Mouse (Mus musculus) embryo, embryonic 10.5 days (tissue): ENCODE measurements around the gene Ldb3.

ENCODE experiments used
- DNase-seq: peaks from one replicate; pipeline ENCODE4 v3.0.0-alpha.2; 2015; ENCODE audit warnings: low spot score

Gene Ldb3

DNA sequence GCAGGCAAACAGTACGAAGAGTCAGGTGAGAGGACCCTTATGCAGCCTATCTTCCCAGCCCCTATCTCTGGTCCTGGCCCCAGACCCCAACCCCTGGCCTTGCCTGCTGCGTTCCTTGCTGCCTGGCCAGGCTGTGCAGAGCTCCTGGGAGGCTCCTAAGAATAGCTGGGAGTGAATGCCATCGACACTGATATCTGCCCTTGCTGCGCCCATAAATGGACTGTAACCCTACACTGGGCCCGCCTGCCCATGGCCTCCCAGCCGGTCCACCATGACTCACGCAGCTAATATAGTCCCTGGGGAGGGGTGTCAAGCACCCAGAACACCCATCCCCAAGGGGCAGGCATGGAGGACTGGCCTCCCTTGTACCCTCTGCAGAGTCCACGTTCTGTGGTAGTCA is at the start of gene Ldb3:
Gene Ldb3, minus strand, starts transcription at position 185 of the 400 bp plus-strand sequence.
- no peak for DNase-seq

DNA sequence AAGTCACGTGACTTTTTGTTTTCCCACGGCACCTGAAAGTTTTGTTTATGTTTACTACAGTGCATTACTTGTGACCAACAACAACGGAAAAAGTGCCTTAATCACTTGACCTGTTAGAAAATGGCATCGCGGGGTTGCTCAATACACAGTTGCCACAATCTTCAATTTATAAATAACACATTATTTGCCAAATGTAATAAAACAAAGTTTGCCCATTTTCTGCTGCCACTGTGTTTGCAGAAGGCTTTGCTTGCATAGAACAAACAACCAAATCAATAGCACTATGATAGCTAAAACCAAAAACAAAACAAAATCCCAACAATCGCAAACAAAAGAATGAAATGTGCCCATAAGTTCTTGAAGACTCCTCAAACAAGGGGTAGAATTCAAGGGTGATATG is 47.2 kb upstream of the Ldb3 start:
- DNase-seq, result no peak

DNA sequence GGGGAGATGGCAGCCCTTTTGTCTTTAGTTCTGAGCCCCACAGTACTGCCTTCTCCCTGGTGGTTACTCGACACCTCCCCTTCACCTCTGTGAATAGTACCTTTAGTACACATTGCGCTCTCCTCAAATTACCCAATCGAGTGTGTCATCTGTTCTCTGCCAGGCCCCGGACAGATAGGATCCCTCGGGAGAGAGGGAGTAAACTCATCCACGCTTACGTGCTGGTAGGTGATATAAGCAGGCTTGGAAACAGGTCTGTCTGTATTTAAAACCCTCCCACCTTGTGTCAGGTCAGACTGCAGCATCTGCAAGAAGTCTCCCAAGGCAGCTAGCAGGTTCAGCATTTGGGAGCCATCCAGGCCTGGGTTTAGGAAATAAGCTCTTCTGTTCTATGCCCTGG is 46.7 kb upstream of the Ldb3 start:
- DNase-seq, result no peak

DNA sequence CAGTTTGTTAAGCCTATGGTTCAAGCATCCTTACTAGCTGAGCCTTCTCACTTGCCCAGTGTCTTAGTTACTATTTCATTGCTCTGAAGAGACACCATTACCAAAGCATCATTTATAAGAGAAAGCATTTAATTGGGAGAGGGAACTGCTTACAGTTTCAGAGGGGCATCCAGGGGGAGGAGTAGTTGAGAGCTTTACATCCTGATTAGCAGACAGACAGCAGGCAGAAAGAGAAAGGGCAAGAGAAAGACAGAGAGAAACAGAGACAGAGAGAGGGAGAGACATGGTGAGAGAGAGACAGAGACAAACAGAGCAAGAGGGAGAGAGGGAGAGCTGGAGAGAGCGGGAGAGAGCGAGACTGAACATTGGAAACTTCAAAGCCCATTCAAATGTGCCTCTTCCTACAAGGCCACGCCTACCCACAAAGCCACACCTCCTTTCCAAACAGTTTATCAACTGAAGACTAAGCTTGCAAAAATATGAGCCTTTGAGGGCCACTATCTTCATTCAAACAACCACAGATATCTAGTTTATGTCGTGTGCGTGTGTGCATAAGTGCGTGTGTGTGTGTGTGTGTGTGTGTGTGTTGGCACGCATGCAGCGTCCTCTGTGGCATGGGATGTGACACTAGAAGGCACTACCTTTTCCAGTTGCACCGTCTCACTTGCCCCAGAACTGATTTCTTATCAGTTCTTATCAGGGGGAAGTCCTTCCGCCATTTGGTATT is 44.4 kb upstream of the Ldb3 start:
- no peak for DNase-seq

DNA sequence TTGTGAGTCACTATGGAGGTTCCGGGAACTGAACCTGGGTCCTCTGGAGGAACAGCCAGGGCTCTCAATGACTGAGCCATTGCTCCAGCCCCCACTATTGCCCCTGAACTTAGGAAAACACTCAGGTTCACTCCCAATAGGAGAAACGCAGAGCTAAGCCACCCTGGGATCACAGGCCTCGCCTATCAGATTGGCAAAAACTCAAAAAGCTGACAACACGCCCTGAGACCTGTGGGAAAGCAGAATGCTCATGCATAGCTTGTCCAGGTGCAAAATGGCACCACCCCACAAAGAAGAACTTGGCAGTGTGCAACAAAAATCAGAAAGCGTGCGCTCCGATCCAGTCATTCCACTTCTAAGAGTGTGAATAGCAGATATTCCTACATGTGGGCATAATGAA is 38.3 kb upstream of the Ldb3 start:
- no peak for DNase-seq

DNA sequence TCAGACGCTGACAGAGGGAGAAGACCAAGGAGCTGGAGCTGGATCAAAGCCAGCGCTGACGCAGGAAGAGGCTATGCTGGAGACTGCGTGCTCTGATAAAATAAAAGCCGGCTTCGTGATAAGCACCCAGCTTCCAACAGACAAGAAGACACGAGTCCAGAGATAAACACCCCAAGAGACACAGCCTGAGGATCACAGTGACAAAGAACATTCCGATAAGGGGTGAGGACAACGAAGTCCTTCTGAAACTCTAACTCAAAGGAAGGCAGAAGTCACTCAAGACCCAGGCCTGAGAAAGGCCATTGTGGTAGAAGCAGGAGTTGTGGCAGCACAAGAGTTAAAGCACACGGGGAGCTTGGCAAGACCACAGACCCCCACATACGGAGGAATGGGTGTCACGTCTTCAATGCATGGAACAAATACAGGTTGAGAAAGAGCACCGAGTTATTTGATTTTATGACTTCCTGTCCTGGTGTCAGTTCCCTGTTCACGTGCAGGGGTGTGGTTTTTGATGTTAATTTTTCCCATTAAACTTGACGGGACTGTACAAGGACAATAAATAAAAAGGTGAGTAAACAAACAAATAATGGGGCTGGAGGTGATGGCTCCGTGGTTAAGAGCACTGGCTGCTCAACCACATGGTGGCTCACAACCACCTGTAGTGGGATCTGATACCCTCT is 35.2 kb upstream of the Ldb3 start:
- no peak for DNase-seq

DNA sequence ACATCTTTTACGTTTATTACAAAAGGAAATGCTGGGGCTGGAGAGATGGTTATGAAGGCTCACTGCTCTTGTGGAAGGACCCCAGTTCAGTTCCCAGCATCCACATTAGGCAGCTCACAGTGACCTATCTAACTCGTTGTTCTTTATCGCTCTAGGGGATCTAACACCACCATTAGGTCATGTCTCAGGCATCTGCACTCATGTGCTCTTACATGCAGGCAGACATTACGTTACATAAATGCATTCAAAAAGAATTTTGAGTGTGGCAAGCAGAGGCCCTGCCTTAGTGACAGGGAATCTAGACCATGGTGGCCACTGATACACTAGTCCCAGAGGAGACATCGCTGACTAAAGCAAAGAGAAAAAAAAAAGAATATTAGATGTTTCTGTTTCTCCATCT is 34.6 kb upstream of the Ldb3 start:
- DNase-seq, result no peak

DNA sequence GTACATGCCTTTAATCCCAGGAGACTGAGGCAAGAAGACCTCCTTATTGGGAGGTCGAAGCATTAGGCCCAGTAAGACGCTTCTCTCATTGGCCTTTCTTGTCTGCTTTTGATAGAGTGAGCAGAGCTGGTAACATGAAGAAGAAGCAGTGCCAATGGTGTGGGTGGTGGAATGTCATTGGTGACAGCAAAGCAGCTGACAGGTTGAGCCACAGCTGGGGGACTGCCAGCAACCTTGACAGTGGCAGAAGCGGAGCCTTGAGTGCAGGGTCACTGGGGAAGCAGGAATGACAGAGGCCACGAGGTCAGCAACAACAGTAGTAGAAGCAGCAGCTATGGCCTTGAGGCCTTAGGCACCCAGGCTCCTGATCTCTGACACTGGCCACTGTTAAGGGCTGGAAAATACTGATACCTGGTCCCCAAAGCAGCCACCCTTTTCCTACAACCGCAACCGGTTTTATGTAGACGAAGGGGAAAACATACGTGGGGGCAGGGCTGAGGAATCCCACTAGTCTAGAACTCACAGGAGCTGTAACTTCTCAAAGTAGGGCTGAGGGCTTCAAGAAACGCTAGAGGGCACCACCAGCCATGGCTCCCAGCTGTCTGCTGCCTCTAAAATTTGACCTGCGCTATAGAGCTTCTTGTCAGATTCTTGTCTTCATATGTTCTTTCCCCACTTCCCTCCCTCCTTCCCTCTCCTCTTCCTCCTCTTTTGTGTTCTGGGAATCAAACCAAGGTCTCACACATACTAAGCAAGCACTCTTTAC is 32.3 kb upstream of the Ldb3 start:
- DNase-seq, result peak; percentile 69

DNA sequence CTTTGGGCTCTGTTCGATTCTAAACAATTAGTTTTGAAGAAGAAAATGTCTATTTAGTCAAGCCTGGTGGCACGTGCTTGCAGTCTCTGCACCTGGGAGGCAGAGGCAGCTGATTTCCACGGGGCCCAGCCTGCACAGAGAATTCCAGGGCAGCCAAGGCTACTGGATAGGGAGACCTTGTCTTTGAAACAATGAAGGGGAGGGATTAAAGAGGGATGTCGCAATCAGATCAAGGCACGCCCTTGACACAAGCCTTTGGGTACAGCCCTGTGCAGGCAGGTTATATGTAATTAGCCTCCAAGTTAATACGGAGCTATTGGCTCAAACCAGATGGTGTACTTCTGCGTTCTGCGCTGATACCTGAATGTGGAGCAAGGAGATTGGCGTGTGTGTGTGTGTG is 30.3 kb upstream of the Ldb3 start:
- no peak for DNase-seq

DNA sequence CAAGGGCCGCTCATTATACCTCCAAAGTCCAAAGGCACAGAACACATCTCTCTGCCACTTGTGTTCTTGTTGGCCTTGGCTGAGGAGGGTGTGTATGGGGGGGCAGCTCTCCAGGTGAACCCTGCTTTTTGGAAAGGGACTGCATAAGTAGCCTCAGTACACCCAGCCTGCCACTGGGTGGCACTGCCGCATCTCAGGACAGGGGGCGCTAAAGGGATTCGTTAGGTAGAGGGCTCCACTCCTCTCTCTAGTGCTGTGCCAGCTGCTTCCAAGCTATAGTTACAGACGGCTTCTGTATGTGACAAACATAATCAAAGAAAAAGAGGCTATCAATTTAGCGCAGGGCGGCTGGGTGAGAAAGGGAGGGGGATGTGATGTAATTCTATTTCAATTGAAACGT is 28.3 kb upstream of the Ldb3 start:
- DNase-seq, result peak; percentile 94

DNA sequence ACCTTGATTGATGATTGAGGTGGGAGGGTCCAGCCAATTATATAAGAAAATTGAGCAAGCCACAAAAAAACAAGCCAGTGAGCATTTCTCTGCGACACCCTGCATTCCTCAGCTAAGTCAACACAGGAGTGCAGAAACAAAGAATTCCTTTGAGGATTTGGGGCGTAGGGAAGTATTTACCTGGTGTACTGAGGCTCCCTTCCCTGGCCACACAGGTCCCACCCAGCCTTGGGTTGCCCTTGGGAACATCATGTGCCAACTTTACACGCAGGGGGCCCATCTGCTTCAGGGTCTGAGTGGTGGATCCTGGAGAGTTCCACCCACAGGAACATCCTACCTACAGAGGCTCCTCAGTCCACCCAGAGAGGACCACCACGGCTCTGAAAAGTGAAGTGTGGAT is 27.1 kb upstream of the Ldb3 start:
- DNase-seq, result no peak

DNA sequence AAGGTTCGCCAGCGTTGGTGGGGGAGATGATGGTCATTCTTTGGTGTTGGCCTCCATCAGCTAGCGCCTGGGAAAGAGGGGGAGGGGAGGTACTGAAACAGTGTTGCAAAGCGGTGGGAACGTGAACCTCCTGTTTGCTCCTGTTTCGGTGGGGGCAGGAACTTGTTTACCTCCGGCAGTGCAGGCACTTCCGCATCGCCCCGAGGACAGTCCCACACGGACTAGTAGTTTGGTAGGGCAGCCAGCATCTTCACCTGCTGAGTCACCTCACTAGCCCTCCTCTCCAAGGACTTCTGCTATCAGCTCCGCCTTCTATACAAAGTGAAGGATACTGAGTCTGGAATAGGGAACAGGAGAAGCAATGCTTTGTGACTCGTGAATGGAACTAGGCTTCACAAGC is 26.6 kb upstream of the Ldb3 start:
- DNase-seq, result no peak

DNA sequence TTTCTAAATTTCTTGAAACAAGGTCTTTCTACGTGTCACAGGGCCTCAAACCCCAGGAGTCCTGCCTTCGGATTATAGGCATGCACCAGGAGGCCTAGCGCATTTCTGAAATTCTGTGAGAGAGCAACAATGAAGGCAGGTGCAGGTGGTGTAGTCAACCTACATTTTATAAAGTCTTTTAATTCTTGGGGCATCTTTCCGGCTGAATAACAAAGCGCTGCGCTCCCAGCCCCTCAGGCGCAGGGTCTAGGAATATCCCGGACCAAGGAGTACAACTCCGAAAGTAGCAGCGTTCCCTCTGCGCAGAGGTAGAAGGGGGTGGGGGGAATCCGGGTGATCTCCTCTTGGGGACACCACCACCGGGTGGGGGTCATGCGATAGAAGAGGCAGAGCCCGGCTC is 26.1 kb upstream of the Ldb3 start:
- DNase-seq, result no peak

DNA sequence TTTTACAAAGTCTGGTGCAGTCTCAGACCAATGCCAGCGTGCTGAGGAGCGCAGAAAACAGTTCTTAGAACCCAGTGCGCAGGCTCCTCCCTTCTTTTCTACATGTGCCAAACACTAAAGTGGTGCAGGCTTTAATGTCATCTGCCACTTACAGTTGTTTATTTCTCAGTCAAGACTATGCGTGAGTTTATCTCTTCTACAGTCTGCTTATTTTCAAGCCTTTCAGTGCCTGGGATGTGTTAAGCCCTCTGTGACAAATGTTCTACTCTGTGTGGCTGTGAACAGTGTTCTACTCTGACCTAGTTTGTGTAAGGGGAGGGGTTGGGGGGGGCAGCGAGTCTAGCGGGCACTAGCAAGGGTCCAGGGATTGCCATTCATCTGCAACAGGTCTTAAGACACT is 25.0 kb upstream of the Ldb3 start:
- no peak for DNase-seq

DNA sequence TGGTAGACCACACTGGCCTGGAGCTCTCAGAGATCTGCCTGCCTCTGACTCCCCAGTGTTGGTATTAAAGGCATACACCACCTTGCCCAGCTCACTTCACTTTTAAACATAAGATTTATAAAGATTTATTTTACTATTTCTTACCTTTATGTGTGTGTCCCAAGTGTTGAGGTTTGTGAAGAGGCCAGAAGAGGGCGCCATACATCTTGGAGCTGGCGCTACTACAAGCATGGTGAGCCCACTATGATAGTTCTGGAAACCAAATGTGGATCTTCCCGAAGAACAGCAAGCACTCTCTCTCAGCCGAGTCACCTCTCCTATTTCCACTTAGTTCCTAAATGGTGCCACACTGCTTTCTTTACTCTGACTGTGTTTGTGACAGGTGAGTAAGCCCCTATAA is 23.7 kb upstream of the Ldb3 start:
- peak; percentile 41 for DNase-seq

DNA sequence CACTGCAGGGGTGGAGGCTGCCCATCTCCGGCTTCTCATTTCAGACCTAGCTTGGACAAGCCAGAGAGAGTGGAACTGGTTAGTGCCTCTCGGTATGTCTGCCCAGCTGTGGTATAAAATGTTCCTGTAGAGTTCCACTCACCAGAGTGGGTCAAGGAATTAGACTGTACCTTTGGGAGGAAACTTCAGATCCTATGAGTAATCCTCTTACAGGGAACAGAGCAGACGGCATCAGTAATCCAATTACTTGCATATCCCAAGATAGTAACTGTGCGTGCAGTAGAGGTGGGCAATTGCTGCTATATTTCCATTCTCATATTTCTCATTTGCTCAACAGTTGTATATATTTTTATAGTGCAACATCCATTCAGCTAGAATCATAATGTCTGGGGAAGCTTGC is 23.1 kb upstream of the Ldb3 start:
- DNase-seq, result no peak

DNA sequence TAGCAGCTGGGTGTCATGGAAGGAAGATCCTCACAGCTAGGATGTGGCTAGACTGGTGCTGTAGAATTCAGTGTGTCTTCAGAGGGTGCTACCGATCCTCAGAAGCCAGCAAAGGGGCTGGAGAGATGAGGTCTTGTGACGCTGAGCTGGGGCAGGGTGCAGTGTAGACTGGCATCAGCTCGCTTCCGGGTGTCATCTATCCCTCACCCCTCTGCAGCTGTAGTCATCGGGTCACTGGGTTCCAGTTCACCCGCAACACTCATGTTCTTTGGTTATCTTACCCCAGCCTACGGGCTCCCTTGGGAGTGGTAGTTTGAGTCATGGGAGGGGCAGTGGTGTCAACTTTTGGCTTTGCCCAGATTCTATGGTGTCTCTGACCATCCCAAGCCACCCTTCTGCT is 13.4 kb upstream of the Ldb3 start:
- DNase-seq, result no peak

DNA sequence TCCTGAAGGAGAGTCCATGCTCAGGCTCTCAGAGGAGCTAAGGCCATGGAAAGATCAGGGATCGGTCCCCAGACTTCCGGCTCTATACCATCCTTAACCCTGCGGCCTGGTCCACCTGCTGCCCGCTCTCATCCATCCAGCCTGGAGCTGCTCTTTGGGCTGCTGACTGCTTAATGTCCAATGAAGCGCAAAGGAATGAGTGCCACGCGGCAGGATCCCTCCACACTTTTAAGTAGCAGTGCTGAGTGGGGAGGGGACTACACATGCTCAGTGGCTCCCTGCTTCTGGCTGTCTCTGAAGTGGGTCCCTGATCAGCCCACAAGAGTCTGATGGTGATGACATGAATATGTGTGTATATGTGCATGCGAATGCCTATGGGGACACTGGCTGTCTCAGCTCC is 11.5 kb upstream of the Ldb3 start, which contains the start of gene Opn4:
Gene Opn4, minus strand, starts transcription at position 202 of the 400 bp plus-strand sequence.
- DNase-seq, result no peak

DNA sequence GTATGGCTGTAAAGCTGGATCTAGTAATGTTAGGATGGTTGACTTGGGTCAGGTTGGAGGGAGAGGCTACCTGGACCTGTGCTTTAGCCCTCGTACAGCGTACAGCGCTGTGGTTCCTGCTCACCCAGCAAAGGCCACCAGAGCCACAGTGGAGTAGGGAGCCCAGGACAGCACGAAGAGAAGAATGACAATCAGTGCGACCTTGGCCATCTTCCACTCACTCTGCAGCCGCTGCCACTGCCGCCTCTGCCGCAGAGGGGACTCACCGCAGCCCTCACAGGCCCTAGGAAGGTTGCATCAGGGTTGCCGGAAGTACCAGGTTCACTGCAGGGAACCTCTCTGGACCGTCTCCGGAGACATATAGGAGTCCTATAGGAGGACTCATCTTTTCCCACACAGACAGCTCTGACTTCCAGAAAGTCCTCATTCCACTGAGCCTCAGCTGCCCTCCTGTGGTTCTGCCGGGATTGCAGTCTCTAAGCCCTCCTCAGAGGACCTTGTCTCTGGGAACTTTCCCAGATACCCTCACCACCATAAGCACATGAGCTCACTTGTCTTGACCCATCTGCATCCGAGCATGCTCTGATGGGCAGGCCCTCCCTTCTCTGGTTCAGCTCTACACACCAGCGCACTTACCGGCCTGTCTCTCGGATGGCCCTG is 7.2 kb upstream of the Ldb3 start:
- DNase-seq, result no peak

DNA sequence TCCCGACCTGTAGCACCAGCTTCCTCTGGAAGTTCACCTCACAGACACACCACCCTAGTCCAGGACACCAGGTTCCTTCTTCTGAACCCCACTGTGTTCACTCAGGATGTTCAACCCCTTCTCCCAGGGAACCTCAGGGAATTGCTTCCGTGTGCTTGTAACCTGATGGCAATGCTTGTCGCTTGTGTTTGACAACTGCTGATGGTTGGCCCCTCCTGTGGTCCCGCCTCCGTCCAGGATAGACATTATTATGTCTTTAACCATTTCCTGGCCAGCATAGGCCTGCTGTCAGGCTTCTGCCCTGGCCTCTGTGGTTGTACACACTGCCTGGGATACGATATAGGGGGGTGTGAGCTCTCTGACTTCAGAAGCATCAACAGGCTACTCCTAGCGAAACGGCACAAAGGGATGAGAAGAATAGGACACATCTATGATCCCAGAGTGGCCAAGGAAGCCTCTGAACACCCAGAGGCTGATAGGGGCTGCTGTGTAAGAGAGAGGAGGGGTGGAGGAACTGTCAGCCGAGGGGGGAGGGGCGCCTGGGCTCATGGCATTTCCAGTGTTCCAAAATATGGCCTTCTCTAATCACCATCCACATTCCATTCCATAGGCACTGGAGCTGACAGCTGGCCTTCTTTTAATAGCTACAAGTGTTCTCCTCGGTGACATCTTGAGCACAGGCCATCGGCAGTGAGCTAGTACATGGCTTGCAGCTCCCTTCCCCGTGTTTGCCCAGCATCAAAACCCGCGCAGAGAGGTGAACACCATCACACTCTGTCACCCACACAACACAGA is 3.5 kb upstream of the Ldb3 start:
- DNase-seq, result no peak

DNA sequence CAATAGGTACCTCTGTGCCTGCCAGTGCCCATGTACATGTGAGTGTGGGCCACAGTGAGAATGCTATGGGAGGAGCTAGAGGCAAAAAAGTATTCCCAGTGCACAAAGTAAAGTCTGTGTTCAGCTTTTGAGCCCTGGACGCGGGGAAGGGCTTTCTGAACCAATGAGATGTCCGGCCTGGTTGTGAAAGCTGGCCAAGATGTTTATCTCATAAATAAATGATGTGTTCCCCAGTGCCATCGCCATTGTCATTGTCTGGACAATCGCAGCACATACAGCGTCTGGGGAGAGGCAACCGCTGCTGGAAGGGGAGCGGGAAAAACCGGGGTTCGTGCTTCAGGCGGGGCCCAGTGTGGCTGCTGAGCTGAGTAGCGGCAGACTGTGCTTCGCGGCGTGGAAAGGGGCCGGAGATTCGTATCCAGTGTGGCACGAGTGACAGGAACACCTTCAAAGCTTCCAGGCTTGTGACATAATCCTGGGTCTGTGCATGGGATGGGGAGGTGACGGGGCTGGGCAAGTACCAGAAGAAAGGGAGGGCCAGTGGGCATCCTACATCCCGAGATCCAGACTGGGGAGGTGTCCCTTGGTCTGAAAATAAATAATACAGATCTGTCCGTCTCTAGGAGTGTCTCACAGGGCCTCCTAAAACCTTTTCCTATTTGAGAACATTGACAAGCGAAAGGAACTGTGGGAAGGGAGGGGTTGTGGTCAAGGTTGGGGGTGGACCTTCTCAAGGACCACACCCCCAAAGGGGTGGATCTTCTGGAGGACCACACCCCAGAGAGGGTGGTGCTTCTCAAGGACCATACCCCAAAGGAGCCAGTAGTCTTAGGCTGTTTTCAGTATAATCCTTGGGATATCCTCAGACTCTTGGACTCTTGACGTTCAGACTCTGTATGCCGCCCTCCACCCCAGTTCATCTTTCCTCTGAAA is 2.5 kb upstream of the Ldb3 start:
- peak; percentile 22 for DNase-seq
